Mouse (Mus musculus) hindbrain, postnatal 0 days (tissue): ENCODE measurements at regions not wholly inside any gene's neighbourhood (a gene's known extent, or its start where the extent isn't known, plus 50 kb on each side); places are given as distances from the start of the nearest gene placed in this dataset.

Experiments used
- ATAC-seq: fragments of 200-750 bp; cut with Nextera tagmentation; 2 replicates; pipeline ENCODE4 v1.8.0; 2017; ENCODE audit warnings: mild to moderate bottlenecking, moderate TSS enrichment, moderate library complexity
- DNase-seq: peaks from one replicate; pipeline ENCODE4 v3.0.0-alpha.2; 2015; ENCODE audit warnings: low spot score
- H3K27ac ChIP-seq: fragments of 300-500 bp; sonication (generic); 2 replicates; pipeline ENCODE4 v1.5.1; 2014; ENCODE audit warnings: mild to moderate bottlenecking
- H3K27me3 ChIP-seq: fragments of 300-500 bp; sonication (generic); 2 replicates; pipeline ENCODE4 v1.6.1; 2014; ENCODE audit warnings: low read length, mixed read lengths; ENCODE audit not compliant: insufficient read depth
- H3K36me3 ChIP-seq: fragments of 300-500 bp; sonication (generic); 2 replicates; pipeline ENCODE4 v1.6.1; 2014; ENCODE audit warnings: low read length, mixed read lengths; ENCODE audit not compliant: insufficient read depth
- H3K4me1 ChIP-seq: fragments of 300-500 bp; sonication (generic); 2 replicates; pipeline ENCODE4 v1.6.1; 2014; ENCODE audit warnings: antibody characterized with exemption, low read length, mixed read lengths; ENCODE audit not compliant: insufficient read depth
- H3K4me2 ChIP-seq: fragments of 300-500 bp; sonication (generic); 2 replicates; pipeline ENCODE4 v1.6.1; 2014; ENCODE audit warnings: low read depth, mild to moderate bottlenecking, low read length, moderate library complexity, mixed read lengths
- H3K4me3 ChIP-seq: fragments of 300-500 bp; sonication (generic); 2 replicates; pipeline ENCODE4 v1.5.1; 2014; ENCODE audit warnings: low read length
- H3K9ac ChIP-seq: fragments of 300-500 bp; sonication (generic); replicated peaks from 2 replicates; pipeline ENCODE4 v1.6.1; 2014; ENCODE audit warnings: mild to moderate bottlenecking, low read length, moderate library complexity, mixed read lengths
- H3K9me3 ChIP-seq: fragments of 300-500 bp; sonication (generic); 2 replicates; pipeline ENCODE4 v1.6.1; 2016; ENCODE audit warnings: low read length, mixed read lengths
- CTCF ChIP-seq: IDR thresholded peaks from 2 replicates; pipeline ENCODE4 v1.5.1; 2016; ENCODE audit warnings: antibody characterized with exemption, control low read depth, low read depth
- WGBS: fragments of 180-500 bp; shearing (Covaris S2); extraction: QIAGEN DNeasy Blood & Tissue Kit; methylation state at CpG from one replicate; pipeline ENCODE4 v1.1.7; 2014; 5-methylcytosine and 5-hydroxymethylcytosine counted together

- Histone ChIP-seq H3K4me3 (no peak overlapping the region), H3K27me3 (no peaks in the 10 kb centered on the region), H3K36me3 (no peaks in the 10 kb centered on the region), H3K27ac (no peak overlapping the region), H3K4me2 (no peak overlapping the region), H3K9ac (no peak overlapping the region), H3K9me3 (no peaks in the 10 kb centered on the region), H3K4me1 (no peaks in the 10 kb centered on the region)
- DNase-seq (no peak), ATAC-seq (no peak)
- 95% methylated on average over 3 of the region's 3 CpGs for WGBS
- TF ChIP-seq CTCF = peak; percentile 19; the same call in 1 of the 2 replicates
These were observed 257.0 kb upstream of the Sox9 start for GRCm38 (mm10) chr11:112524983-112525382.

GRCm38 (mm10) chr11:112542573-112542972 lies 239.5 kb upstream of the Sox9 start:
- Histone ChIP-seq H3K27me3 (no peaks in the 10 kb centered on the region), H3K4me1 (no peaks in the 10 kb centered on the region), H3K9me3 (no peaks in the 10 kb centered on the region), H3K4me3 (no peak overlapping the region), H3K4me2 (no peak overlapping the region), H3K36me3 (no peaks in the 10 kb centered on the region), H3K27ac (no peak overlapping the region), H3K9ac (no peak overlapping the region)
- DNase-seq = no peak
- 21% methylated on average over 6 of the region's 6 CpGs for WGBS
- no peak for ATAC-seq
- no peak for TF ChIP-seq CTCF

GRCm38 (mm10) chr11:112543473-112543872 lies 238.6 kb upstream of the Sox9 start:
- no peak for ATAC-seq
- DNase-seq = peak; percentile 34
- no peak overlapping the region for H3K9ac ChIP-seq

GRCm38 (mm10) chr11:112545231-112546010 lies 236.6 kb upstream of the Sox9 start:
- H3K4me3 ChIP-seq = no peak overlapping the region

More at GRCm38 (mm10) chr11:112543473-112543872, 238.6 kb upstream of the Sox9 start:
- TF ChIP-seq CTCF = no peak
- Histone ChIP-seq H3K4me1 (no peaks in the 10 kb centered on the region), H3K27ac (no peak overlapping the region), H3K9me3 (no peaks in the 10 kb centered on the region), H3K36me3 (no peaks in the 10 kb centered on the region), H3K4me2 (no peak overlapping the region), H3K27me3 (no peaks in the 10 kb centered on the region), H3K4me3 (no peak overlapping the region)
- WGBS = 69% methylated on average over 6 of the region's 6 CpGs

GRCm38 (mm10) chr11:112546162-112546561 lies 235.9 kb upstream of the Sox9 start:
- no peak for TF ChIP-seq CTCF
- H3K27ac ChIP-seq = no peak overlapping the region
- no peaks in the 10 kb centered on the region for H3K4me1 ChIP-seq
- WGBS = 74% methylated on average over 5 of the region's 5 CpGs
- no peak overlapping the region for H3K4me2 ChIP-seq
- ATAC-seq (no peak), DNase-seq (no peak)
- H3K4me3 ChIP-seq = no peak overlapping the region
- H3K27me3 ChIP-seq = no peaks in the 10 kb centered on the region
- H3K36me3 ChIP-seq = no peaks in the 10 kb centered on the region
- no peaks in the 10 kb centered on the region for H3K9me3 ChIP-seq
- no peak overlapping the region for H3K9ac ChIP-seq

More at GRCm38 (mm10) chr11:112545231-112546010, 236.6 kb upstream of the Sox9 start:
- Histone ChIP-seq H3K4me2 (no peak overlapping the region), H3K9me3 (no peaks in the 10 kb centered on the region), H3K36me3 (no peaks in the 10 kb centered on the region), H3K4me1 (no peaks in the 10 kb centered on the region), H3K27ac (no peak overlapping the region), H3K9ac (no peak overlapping the region), H3K27me3 (no peaks in the 10 kb centered on the region)
- TF ChIP-seq CTCF = no peak
- no peak for ATAC-seq
- DNase-seq = no peak
- WGBS = 74% methylated on average over 7 of the region's 7 CpGs

GRCm38 (mm10) chr11:112552838-112553237 lies 229.2 kb upstream of the Sox9 start:
- 52% methylated on average over 6 of the region's 6 CpGs for WGBS
- H3K9ac ChIP-seq = no peak overlapping the region
- no peak overlapping the region for H3K4me3 ChIP-seq
- no peaks in the 10 kb centered on the region for H3K27me3 ChIP-seq
- ATAC-seq (no peak), DNase-seq (no peak)
- no peaks in the 10 kb centered on the region for H3K9me3 ChIP-seq
- no peaks in the 10 kb centered on the region for H3K4me1 ChIP-seq
- TF ChIP-seq CTCF = no peak
- no peak overlapping the region for H3K4me2 ChIP-seq
- no peaks in the 10 kb centered on the region for H3K36me3 ChIP-seq
- H3K27ac ChIP-seq = no peak overlapping the region

GRCm38 (mm10) chr11:112563027-112563426 lies 219.0 kb upstream of the Sox9 start:
- DNase-seq = no peak
- TF ChIP-seq CTCF = no peak
- H3K36me3 ChIP-seq = no peaks in the 10 kb centered on the region
- no peak overlapping the region for H3K4me2 ChIP-seq
- H3K27me3 ChIP-seq = no peaks in the 10 kb centered on the region
- no peaks in the 10 kb centered on the region for H3K4me1 ChIP-seq
- 91% methylated on average over 9 of the region's 9 CpGs for WGBS
- no peak for ATAC-seq
- no peak overlapping the region for H3K27ac ChIP-seq
- no peaks in the 10 kb centered on the region for H3K9me3 ChIP-seq
- no peak overlapping the region for H3K4me3 ChIP-seq
- no peak overlapping the region for H3K9ac ChIP-seq
